Mouse (Mus musculus) small intestine, adult 2 months (tissue): ENCODE results near the gene Olfr631.
"Not testable (repeated sequence)": the region's sequence is repeated elsewhere in the genome, so short reads cannot be mapped to it uniquely, and the experiment has no call there.

Experiments used
- CTCF ChIP-seq: fragments of 200-500 bp; IDR thresholded peaks from 2 replicates; pipeline ENCODE4 v1.5.1; 2012; ENCODE audit warnings: low read depth, mild to moderate bottlenecking, control low read depth, inconsistent platforms, low read length, moderate library complexity, mixed read lengths; ENCODE audit not compliant: insufficient replicate concordance, insufficient read length; ENCODE audit errors: extremely low read depth
- POLR2A ChIP-seq: fragments of 200-500 bp; IDR thresholded peaks from 2 replicates; pipeline ENCODE4 v1.6.1; 2012; ENCODE audit warnings: low read depth, mild to moderate bottlenecking, control low read depth, inconsistent platforms, low read length, moderate library complexity

GRCm38 (mm10) chr7:103966873-103967272, 38.2 kb downstream of the Olfr631 start:
- not testable (repeated sequence) for TF ChIP-seq POLR2A, CTCF
